Mouse (Mus musculus) gastrocnemius, adult 18-20 months (tissue): ENCODE results near the gene Smad6. TPM values are rescaled to one million over a fixed set of nuclear protein-coding genes. Genes with fewer than 3 reads are reported as not detected.
A peak's percentile ranks its signal among the peaks of the same experiment; 100 is the strongest.

Experiments used
- DNase-seq: peaks from one replicate; pipeline ENCODE4 v3.0.0; 2021; ENCODE audit warnings: low spot score
- long read RNA-seq, 2 experiments: library from polyadenylated mRNA; stranded (forward); transcript quantifications; one replicate each; pipeline ENCODE4 v2.0.0; 2021
- total RNA-seq, 2 experiments: library from RNA; stranded (reverse); gene quantifications; 2 replicates each; pipeline ENCODE4 v1.2.3; 2021

The Smad6 gene
- 1 to 10 TPM; 5.1 TPM for total RNA-seq
- long read RNA-seq, experiment 1, transcript Smad6-201 (4 exons, 2,971 nt): major isoform, 8 of 8 reads
- long read RNA-seq, experiment 1, partial matches to known transcripts: 0 of 8 reads
- long read RNA-seq, experiment 1, other reads (novel, unspliced or antisense): 0 of 8 reads
- long read RNA-seq, experiment 2, transcript Smad6-201 (4 exons, 2,971 nt): major isoform, 5 of 5 reads
- long read RNA-seq, experiment 2, partial matches to known transcripts: 0 of 5 reads
- long read RNA-seq, experiment 2, other reads (novel, unspliced or antisense): 0 of 5 reads

- peak; percentile 92 for DNase-seq
These were observed at the start of gene Smad6 for GRCm38 (mm10) chr9:64021853-64022561. Smad6 (minus strand) TSS chr9:64022059.

- DNase-seq: no peak
These were observed 48.8 kb upstream of the Smad6 start for GRCm38 (mm10) chr9:64070674-64071073.

- no peak for DNase-seq
These were observed 47.3 kb upstream of the Smad6 start for GRCm38 (mm10) chr9:64069131-64069530.

GRCm38 (mm10) chr9:64068571-64068970 is 46.7 kb upstream of the Smad6 start:
- DNase-seq: no peak

- no peak for DNase-seq
These were observed 45.9 kb upstream of the Smad6 start for GRCm38 (mm10) chr9:64067787-64068186.

- DNase-seq: no peak
These were observed 38.2 kb upstream of the Smad6 start for GRCm38 (mm10) chr9:64060033-64060539.

- DNase-seq: no peak
These were observed 36.2 kb upstream of the Smad6 start for GRCm38 (mm10) chr9:64057903-64058650.

- DNase-seq: no peak
These were observed 33.3 kb upstream of the Smad6 start for GRCm38 (mm10) chr9:64055162-64055561.

GRCm38 (mm10) chr9:64053786-64054185 is 31.9 kb upstream of the Smad6 start:
- no peak for DNase-seq

- no peak for DNase-seq
These were observed 29.4 kb upstream of the Smad6 start for GRCm38 (mm10) chr9:64051241-64051640.

- peak; percentile 14 for DNase-seq
These were observed 28.7 kb upstream of the Smad6 start for GRCm38 (mm10) chr9:64050513-64051065.

- peak; percentile 44 for DNase-seq
These were observed 27.9 kb upstream of the Smad6 start for GRCm38 (mm10) chr9:64049471-64050380.

GRCm38 (mm10) chr9:64045117-64045890 is 23.4 kb upstream of the Smad6 start:
- peak; percentile 24 for DNase-seq

GRCm38 (mm10) chr9:64044343-64044742 is 22.5 kb upstream of the Smad6 start:
- DNase-seq: no peak

GRCm38 (mm10) chr9:64042911-64043310 is 21.1 kb upstream of the Smad6 start:
- DNase-seq: no peak

GRCm38 (mm10) chr9:64042216-64042615 is 20.4 kb upstream of the Smad6 start:
- DNase-seq: no peak

- DNase-seq: no peak
These were observed 8.2 kb upstream of the Smad6 start for GRCm38 (mm10) chr9:64029908-64030631.

GRCm38 (mm10) chr9:64025565-64025964 is 3.7 kb upstream of the Smad6 start:
- DNase-seq: peak; percentile 57

- no peak for DNase-seq
These were observed 3.1 kb upstream of the Smad6 start for GRCm38 (mm10) chr9:64024976-64025375.
